Mouse (Mus musculus) layer of hippocampus, postnatal 36 days (tissue): ENCODE data around the gene Ap1g1. TPM values are rescaled to one million over a fixed set of nuclear protein-coding genes. Genes with fewer than 3 reads are reported as not detected.
"Not testable (repeated sequence)": the region's sequence is repeated elsewhere in the genome, so short reads cannot be mapped to it uniquely, and the experiment has no call there.

Experiments used
- DNase-seq, 2 experiments: peaks; one replicate each; pipeline ENCODE4 v3.0.0; 2022
- total RNA-seq, 2 experiments: library from RNA; stranded (reverse); gene quantifications; 2 replicates each; pipeline ENCODE4 v1.2.3; 2021

The Ap1g1 gene
- total RNA-seq, 2 experiments from 2014 or later: 80.1 to 94.6 TPM

- DNase-seq: peak; percentile 95
These were observed 89.8 kb downstream of the Ap1g1 start, which contains the start of gene Phlpp2 for GRCm38 (mm10) chr8:109868003-109868679. Gene Phlpp2, plus strand, starts transcription at chr8:109868542.

DNA sequence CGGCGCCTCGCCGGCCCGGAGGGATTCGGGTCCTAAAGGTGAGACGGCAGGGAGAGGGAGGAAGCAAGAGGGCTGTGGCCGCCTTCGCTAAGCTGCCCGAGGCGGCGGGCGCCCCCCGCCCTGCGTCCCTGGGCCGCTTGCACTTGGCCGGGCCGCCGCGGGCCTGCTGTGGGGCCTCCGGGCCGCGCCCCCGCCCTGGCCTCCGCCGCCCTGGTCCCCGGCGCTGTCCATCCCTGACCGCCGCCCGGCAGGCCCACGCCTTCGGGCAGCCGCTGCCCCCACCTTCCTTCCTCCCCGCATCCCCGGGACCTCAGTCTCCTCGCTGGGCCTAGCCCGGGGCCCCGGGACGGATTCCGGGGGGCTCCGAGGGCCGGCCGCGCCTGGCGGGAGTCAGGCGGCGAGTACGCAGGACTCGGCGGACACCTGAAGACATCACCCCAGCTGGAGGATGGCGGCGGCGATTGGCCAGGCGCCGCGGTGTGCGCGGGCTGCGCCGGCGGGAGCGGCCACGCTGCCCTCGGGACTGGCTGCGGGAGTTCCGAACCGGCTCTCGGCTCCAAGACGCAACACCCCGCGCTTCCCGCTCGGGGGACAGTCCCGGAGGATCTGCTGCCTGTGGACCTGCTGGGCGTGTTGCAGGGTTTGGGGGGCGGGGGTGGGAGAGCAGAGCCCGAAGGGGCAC is 90.5 kb downstream of the Ap1g1 start:
- DNase-seq: peak; percentile 48 to 57

DNA sequence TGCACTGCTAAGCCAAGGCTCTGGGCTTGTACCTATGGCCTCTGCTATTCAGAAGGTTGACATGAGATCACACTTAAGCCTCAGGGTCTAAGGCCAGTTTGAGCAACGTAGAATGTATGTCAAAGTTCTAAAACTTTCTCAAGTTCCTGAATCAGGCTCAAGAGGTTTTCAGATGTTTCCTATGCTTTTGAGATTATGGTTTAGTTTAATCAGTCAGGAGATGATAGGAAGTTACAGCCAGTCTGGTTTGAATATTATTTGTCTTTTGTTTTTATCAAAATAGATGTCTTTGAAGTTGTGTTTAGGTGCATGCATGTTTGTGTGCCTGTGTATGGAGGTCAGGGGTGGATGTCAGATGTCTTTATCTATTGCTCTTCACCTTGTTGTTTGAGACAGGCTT is 92.7 kb downstream of the Ap1g1 start:
- no peak for DNase-seq

DNA sequence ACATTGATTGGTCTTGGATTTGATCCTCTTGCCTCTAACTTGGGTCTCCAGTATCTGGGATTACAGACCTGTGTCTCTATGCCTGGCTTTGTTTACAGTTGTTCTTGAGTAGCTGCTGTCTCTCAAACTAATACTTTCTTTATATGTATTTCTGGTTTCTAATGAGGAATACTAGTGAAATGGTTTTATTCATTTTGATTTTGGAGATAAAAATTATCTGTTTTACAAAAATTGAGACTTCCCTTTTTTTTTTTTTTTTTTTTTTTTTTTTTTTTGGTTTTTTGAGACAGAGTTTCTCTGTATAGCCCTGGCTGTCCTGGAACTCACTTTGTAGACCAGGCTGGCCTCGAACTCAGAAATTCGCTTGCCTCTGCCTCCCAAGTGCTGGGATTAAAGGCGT is 95.4 kb downstream of the Ap1g1 start:
- DNase-seq: not testable (repeated sequence)

GRCm38 (mm10) chr8:109880012-109880662 is 101.8 kb downstream of the Ap1g1 start:
- DNase-seq: no peak

DNA sequence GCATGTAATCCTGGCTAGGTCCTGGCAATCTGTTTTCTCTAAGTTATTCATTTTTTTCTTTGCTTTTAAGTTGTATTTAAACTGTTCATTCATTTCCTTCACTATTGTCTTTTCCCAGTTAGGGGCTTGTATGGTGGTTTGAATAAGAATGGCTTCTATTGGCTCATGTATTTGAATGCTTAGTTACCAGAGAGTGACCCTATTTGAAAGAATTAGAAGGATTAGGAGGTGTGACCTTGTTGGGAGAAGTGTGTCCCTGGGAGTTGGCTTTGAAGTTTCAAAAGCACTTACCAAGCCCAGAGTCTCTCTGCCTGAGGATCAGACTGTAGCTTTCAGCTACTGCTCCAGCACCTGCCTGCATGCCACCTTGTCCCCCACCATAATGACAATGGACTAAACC is 106.9 kb downstream of the Ap1g1 start:
- no peak for DNase-seq

GRCm38 (mm10) chr8:109889211-109889610 is 110.9 kb downstream of the Ap1g1 start:
- DNase-seq: no peak

DNA sequence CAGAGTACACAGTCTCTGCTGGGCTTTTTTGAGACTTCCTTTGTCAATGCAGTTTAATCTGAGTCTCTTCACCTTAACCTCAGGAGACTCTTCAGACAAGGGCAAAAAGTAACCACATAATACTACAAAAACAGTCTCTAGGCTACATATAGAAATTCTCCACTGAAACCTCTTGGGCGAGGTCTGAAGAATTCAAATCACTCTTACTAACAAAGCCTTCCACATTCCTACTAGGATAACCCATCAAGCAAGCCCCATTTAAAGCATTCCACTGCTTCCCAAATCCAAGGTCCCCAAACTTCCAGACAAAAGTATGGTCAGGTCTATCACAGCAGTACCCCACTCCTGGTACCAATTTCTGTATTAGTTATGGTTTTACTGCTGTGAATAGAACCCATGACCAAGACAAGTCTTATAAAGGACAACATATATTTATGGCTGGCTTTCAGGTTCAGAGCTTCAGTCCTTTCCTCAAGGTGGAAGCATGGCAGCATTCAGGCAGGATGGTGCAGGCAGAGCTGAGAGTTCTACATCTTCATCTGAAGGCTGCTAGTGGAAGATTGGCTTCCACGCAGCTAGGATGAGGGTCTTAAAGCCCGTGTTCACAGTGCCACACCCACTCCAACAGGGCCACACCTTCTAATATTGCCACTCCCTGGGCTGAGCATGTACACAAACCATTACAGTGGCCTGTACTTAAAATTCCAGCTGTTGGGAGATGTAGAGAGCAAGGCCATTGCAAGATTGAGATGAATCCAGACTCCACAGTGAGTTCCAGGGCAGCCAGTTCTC is 112.6 kb downstream of the Ap1g1 start:
- no peak for DNase-seq

GRCm38 (mm10) chr8:109894636-109895035 is 116.3 kb downstream of the Ap1g1 start:
- DNase-seq: no peak

- no peak for DNase-seq
These were observed 117.0 kb downstream of the Ap1g1 start for GRCm38 (mm10) chr8:109895355-109895754.

DNA sequence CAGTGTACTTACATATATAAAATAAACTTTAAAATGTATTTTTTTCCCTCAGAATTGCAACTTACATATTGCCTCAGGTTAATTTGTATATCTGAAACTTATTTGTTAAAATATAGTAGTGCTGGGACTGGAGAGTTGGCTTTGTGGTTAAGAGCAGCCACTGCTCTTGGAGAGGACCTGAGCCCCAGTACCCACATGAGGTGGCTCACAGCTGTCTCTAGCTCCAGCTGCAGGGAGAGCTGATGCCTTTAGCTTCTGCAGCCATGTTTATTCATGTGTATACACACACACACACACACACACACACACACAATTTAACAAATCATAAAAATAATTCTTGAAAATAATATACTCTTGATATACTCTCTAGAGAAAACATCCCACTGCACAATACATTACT is 124.0 kb downstream of the Ap1g1 start:
- no peak for DNase-seq

DNA sequence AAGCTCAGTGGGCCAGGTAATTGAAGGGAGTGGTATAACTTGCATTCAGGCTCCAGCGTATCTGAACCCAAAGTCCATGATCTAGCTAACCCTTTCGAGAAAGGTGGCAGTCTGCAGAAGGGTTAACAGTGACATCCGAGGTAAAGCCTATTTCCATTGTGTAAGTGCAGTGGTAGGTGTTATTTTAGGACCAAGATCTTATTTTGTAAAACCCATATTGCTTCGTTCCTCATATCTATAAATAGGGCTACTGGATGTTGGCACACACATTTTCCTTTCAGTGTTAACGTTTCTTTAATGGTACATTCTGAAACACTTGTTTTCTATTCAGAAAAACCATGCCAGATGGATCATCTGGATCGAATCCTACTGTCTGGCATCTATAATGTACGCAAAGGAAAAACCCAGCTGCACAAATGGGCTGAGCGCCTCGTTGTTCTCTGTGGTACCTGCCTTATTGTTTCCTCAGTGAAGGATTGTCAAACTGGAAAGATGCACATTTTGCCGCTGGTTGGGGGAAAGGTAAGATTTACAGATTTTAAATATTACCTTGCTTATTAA is 125.6 kb downstream of the Ap1g1 start:
- DNase-seq: peak; percentile 20 to 23

GRCm38 (mm10) chr8:109904928-109905668 is 126.7 kb downstream of the Ap1g1 start:
- no peak for DNase-seq

- no peak for DNase-seq
These were observed 128.6 kb downstream of the Ap1g1 start for GRCm38 (mm10) chr8:109906907-109907306.

DNA sequence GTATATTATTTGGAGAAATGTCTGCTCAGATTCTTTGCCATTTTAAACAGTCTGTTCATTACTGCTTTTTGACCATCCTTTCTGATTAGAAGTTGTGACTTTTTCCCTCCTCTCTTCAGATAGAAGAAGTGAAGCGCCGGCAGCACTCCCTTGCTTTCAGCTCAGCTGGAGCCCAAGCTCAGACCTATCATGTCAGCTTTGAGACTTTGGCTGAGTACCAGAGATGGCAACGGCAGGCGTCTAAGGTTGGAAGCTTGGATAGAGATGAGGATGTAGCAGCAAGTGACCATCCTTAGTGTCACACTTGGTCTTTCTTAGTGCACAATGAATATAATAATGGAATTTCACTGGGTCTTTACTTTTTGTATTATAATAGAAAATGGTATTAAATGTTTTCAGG is 129.0 kb downstream of the Ap1g1 start:
- no peak for DNase-seq

Other genes starting within 250 kb of the Ap1g1 start
- 10 to 100 TPM; 24.8 to 27.4 TPM for gene Dhx38, start 212.7 kb upstream of the Ap1g1 start, total RNA-seq
- gene Txnl4b, start 212.7 kb upstream of the Ap1g1 start, total RNA-seq: 10 to 100 TPM; 12.9 to 15.3 TPM
- not detected for gene Hp, start 199.4 kb upstream of the Ap1g1 start, total RNA-seq
- 10 to 100 TPM; 23.9 to 24.2 TPM for gene Dhodh, start 169.9 kb upstream of the Ap1g1 start, total RNA-seq
- gene Pkd1l3, start 164.0 kb upstream of the Ap1g1 start, total RNA-seq: 1 to 10 TPM; 2.5 to 3.9 TPM
- 10 to 100 TPM; 93.2 to 94.0 TPM for gene Ist1, start 85.3 kb upstream of the Ap1g1 start, total RNA-seq
- gene Zfp821, start 73.0 kb upstream of the Ap1g1 start, total RNA-seq: 10 to 100 TPM; 44.6 to 46.8 TPM
- gene Atxn1l, start 40.8 kb upstream of the Ap1g1 start, total RNA-seq: 10 to 100 TPM; 37.4 to 40.3 TPM
- gene Phlpp2, start 90.0 kb downstream of the Ap1g1 start, total RNA-seq: 10 to 100 TPM; 25.0 to 31.4 TPM
- gene Marveld3, start 183.6 kb downstream of the Ap1g1 start, total RNA-seq: not detected
- under 1 TPM in 1 of 2 experiments, not detected in 1; 0.32 TPM for gene Tat, start 211.9 kb downstream of the Ap1g1 start, total RNA-seq